Mouse (Mus musculus): Measurements from ENCODE around the gene Atp2b4. TPM values are rescaled to one million over a fixed set of nuclear protein-coding genes. Genes with fewer than 3 reads are reported as not detected.

Gene Atp2b4
- total and polyA plus RNA-seq, 3 experiments, result 6.6 to 22.3 (median 21.3) TPM

DNA sequence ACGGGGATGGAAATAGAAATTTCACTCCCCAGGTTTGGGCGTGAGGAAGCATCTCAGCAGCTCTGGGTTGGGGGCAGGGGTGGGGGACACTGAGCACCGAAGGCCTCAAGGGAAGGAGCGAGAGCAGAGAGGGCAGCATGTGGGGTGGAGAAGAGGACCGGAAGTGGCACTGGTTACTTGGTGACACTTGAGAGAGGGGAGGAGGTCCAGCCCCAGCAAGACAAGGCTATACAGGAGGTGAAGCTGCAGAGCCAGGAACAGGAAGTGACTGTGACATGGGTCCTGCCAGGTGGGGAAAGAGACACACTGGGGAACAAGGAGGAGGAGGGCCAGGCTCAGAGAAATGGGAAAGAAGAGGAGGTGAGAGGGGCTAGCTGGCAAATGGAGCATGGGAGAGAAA is 20.3 kb upstream of the Atp2b4 start:
- H3K27me3 ChIP-seq (ENCODE audit: control insufficient read depth, insufficient read depth, low read length), result no peaks in the 10 kb centered on the region
- no peak for DNase-seq
- no peak overlapping the region for H3K27ac ChIP-seq
- 45% methylated on average over 5 of the region's 5 CpGs for WGBS
- H3K4me1 ChIP-seq (ENCODE audit: control insufficient read depth, insufficient read depth, low read length), result no peaks in the 10 kb centered on the region
- H3K9ac ChIP-seq (ENCODE audit: low read depth, low read length), result no peak overlapping the region
- no peak for TF ChIP-seq POLR2A (IDR thresholded peaks at IDR 0.05; ENCODE audit: insufficient read depth, low read depth, low read length)
- TF ChIP-seq EP300 (IDR thresholded peaks at IDR 0.05; ENCODE audit: insufficient read depth, low read depth, low read length), result no peak
- H3K36me3 ChIP-seq (ENCODE audit: control insufficient read depth, insufficient read depth, low read length), result no peaks in the 10 kb centered on the region
- H3K79me2 ChIP-seq (replicated peaks; ENCODE audit: control insufficient read depth, insufficient read depth, low read length), result no peaks in the 10 kb centered on the region
- no peak overlapping the region for H3K4me3 ChIP-seq
- intact Hi-C loops (cut with DNase I), result no loop called here

DNA sequence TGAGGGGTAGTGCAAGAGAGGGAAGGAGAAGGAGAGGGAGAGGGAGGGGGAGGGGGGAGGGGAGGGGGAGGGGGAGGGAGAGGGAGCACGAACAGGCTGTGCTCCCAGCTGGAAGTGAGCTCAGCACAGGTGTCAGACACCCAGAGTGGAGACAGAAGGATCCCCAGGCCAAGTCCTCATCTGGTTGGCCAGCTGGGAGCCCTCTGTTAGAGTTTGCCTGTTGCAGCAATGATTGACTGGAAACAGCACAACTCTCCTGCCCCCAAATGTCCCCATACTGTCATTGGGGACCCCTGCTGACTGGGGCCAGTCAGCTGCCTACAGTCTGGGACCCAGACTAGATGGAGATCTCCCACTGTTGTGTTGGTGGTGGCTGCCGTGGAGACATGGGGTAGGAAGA is 19.3 kb upstream of the Atp2b4 start:
- no peak for TF ChIP-seq CTCF (IDR thresholded peaks at IDR 0.05)
- no peak for TF ChIP-seq POLR2A (IDR thresholded peaks at IDR 0.05; ENCODE audit: insufficient read depth, low read depth, low read length)
- no peak for TF ChIP-seq EP300 (IDR thresholded peaks at IDR 0.05; ENCODE audit: insufficient read depth, low read depth, low read length)
- H3K27me3 ChIP-seq (ENCODE audit: control insufficient read depth, insufficient read depth, low read length), result no peaks in the 10 kb centered on the region
- H3K9ac ChIP-seq (ENCODE audit: low read depth, low read length), result no peak overlapping the region
- no peak overlapping the region for H3K27ac ChIP-seq
- H3K4me1 ChIP-seq (ENCODE audit: control insufficient read depth, insufficient read depth, low read length), result no peaks in the 10 kb centered on the region
- H3K4me3 ChIP-seq, result no peak overlapping the region
- H3K36me3 ChIP-seq (ENCODE audit: control insufficient read depth, insufficient read depth, low read length), result no peaks in the 10 kb centered on the region
- DNase-seq, result no peak
- H3K79me2 ChIP-seq (replicated peaks; ENCODE audit: control insufficient read depth, insufficient read depth, low read length), result no peaks in the 10 kb centered on the region
- intact Hi-C loops (cut with DNase I), result no loop called here
- WGBS, result 56% methylated on average over 2 of the region's 2 CpGs

DNA sequence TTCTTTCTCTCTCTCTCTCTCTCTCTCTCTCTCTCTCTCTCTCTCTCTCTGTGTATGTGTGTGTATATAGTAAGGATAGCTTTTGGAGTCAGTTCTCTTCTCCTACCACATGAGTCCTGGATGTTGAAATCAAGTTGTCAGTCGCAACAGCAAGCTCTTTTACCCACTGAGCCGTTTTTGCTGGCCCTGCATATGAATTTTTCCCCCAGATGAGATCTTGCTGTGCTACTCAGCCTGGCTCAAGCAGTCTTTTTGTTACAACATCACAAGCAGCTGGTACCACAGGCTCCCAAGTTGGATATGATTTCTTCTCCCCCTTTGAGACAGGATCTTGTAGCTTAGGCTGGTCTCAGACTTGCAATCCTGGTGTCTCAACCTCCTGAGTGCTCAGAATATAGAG is 17.7 kb upstream of the Atp2b4 start:
- WGBS, result 74% methylated on average over 2 of the region's 2 CpGs
- intact Hi-C loops (cut with DNase I), result no loop called here
- TF ChIP-seq POLR2A (IDR thresholded peaks at IDR 0.05; ENCODE audit: insufficient read depth, low read depth, low read length) (no peak), CTCF (IDR thresholded peaks at IDR 0.05) (no peak), EP300 (IDR thresholded peaks at IDR 0.05; ENCODE audit: insufficient read depth, low read depth, low read length) (no peak)

DNA sequence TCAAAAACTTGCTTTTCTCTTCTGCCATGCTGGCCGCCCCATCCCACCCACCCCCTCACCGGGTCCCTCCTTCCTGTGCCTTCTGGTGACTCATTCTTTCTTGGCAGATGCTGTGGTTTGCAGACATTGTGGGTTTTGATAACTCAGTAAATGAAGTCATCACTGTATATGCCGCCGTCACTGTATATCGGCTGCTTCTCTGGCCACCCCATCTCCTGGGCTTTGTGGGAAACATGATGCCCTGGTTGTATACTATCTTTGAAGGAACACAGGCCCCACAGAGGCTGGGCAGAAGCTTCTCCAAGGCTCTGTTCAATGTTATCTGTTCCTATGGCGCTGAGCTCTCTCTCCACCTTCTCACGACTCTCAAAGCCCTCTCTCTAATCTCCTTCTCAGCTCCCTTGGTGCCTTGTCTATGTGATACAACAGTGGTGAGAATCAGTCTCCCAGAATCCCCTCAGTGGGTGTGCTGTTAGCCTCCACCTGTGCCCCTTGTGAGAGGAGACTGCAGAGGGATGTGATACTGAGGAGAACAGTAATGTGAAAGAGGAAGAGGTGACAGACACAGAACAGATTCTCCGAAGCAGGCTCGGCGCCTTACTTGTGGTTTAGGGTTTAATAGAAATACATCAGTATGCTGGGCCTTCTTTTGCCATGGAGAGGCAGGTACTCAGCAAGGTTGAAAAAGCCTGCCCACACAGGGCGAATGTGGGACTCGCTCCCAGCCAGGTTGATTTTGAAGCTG is 15.1 kb upstream of the Atp2b4 start:
- DNase-seq, result no peak
- H3K4me3 ChIP-seq, result no peak overlapping the region
- H3K9ac ChIP-seq (ENCODE audit: low read depth, low read length), result no peak overlapping the region
- intact Hi-C loops (cut with DNase I), result no loop called here
- H3K27ac ChIP-seq, result no peak overlapping the region
- H3K36me3 ChIP-seq (ENCODE audit: control insufficient read depth, insufficient read depth, low read length), result no peaks in the 10 kb centered on the region
- H3K79me2 ChIP-seq (replicated peaks; ENCODE audit: control insufficient read depth, insufficient read depth, low read length), result no peaks in the 10 kb centered on the region
- H3K4me1 ChIP-seq (ENCODE audit: control insufficient read depth, insufficient read depth, low read length), result no peaks in the 10 kb centered on the region
- TF ChIP-seq EP300 (IDR thresholded peaks at IDR 0.05; ENCODE audit: insufficient read depth, low read depth, low read length), result no peak
- no peak for TF ChIP-seq CTCF (IDR thresholded peaks at IDR 0.05)
- no peak for TF ChIP-seq POLR2A (IDR thresholded peaks at IDR 0.05; ENCODE audit: insufficient read depth, low read depth, low read length)
- H3K27me3 ChIP-seq (ENCODE audit: control insufficient read depth, insufficient read depth, low read length), result no peaks in the 10 kb centered on the region
- WGBS, result 44% methylated on average over 12 of the region's 12 CpGs

More for the DNA sequence above, 17.7 kb upstream of the Atp2b4 start:
- Histone ChIP-seq H3K9ac (ENCODE audit: low read depth, low read length) (no peak overlapping the region), H3K4me1 (ENCODE audit: control insufficient read depth, insufficient read depth, low read length) (no peaks in the 10 kb centered on the region), H3K4me3 (no peak overlapping the region), H3K36me3 (ENCODE audit: control insufficient read depth, insufficient read depth, low read length) (no peaks in the 10 kb centered on the region), H3K27ac (no peak overlapping the region), H3K79me2 (replicated peaks; ENCODE audit: control insufficient read depth, insufficient read depth, low read length) (no peaks in the 10 kb centered on the region), H3K27me3 (ENCODE audit: control insufficient read depth, insufficient read depth, low read length) (no peaks in the 10 kb centered on the region)
- no peak for DNase-seq

DNA sequence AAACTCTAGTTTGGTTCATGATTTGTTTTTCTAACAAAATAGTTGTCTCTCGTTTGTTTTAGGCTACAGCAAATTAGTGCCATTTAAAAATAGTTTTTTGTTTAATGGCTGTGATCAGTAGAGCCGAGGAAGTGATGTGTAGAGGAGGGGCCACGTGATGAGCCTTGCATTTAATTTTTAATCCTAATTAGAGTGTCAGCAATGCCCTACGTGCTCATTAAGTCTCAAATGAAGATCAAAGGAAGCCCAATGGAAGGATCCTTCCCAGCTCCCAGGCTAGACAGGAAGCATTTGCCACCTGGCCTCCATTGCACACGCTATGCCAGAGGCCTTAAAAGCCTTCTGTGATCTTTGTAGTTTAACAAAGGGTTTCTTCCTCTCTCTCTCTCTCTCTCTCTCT is 8.5 kb upstream of the Atp2b4 start:
- DNase-seq, result no peak
- H3K4me1 ChIP-seq (ENCODE audit: control insufficient read depth, insufficient read depth, low read length), result no peaks in the 10 kb centered on the region
- H3K27me3 ChIP-seq (ENCODE audit: control insufficient read depth, insufficient read depth, low read length), result no peaks in the 10 kb centered on the region
- 73% methylated on average over 5 of the region's 5 CpGs for WGBS
- no peak overlapping the region for H3K27ac ChIP-seq
- no peak overlapping the region for H3K9ac ChIP-seq (ENCODE audit: low read depth, low read length)
- no peak overlapping the region for H3K4me3 ChIP-seq
- intact Hi-C loops (cut with DNase I), result no loop called here
- no peaks in the 10 kb centered on the region for H3K36me3 ChIP-seq (ENCODE audit: control insufficient read depth, insufficient read depth, low read length)
- TF ChIP-seq CTCF (IDR thresholded peaks at IDR 0.05), result no peak
- TF ChIP-seq POLR2A (IDR thresholded peaks at IDR 0.05; ENCODE audit: insufficient read depth, low read depth, low read length), result no peak
- TF ChIP-seq EP300 (IDR thresholded peaks at IDR 0.05; ENCODE audit: insufficient read depth, low read depth, low read length), result no peak
- no peaks in the 10 kb centered on the region for H3K79me2 ChIP-seq (replicated peaks; ENCODE audit: control insufficient read depth, insufficient read depth, low read length)

DNA sequence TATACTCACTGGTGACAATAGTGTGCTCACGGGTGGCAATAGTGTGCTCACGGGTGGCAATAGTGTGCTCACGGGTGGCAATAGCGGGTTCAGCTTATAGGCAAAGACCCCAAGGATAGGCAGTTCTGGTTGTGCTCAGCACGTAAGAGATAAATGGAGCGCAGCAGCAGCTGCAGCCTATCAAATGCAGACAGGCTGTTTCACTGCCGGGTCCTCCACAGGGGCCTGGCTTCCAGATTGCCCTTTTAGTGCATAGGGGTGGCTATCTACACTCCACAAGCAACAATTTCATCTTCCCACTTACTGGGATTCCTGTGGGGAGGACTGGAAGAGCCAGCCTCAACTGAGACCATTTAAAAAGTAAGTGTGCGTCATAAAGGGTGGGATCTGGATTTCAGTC is 7.2 kb upstream of the Atp2b4 start:
- no peaks in the 10 kb centered on the region for H3K4me1 ChIP-seq (ENCODE audit: control insufficient read depth, insufficient read depth, low read length)
- no peak overlapping the region for H3K4me3 ChIP-seq
- no peak for DNase-seq
- no peak for TF ChIP-seq EP300 (IDR thresholded peaks at IDR 0.05; ENCODE audit: insufficient read depth, low read depth, low read length)
- TF ChIP-seq CTCF (IDR thresholded peaks at IDR 0.05), result no peak
- TF ChIP-seq POLR2A (IDR thresholded peaks at IDR 0.05; ENCODE audit: insufficient read depth, low read depth, low read length), result no peak
- H3K27me3 ChIP-seq (ENCODE audit: control insufficient read depth, insufficient read depth, low read length), result no peaks in the 10 kb centered on the region
- H3K79me2 ChIP-seq (replicated peaks; ENCODE audit: control insufficient read depth, insufficient read depth, low read length), result no peaks in the 10 kb centered on the region
- 84% methylated on average over 8 of the region's 8 CpGs for WGBS
- no peaks in the 10 kb centered on the region for H3K36me3 ChIP-seq (ENCODE audit: control insufficient read depth, insufficient read depth, low read length)
- intact Hi-C loops (cut with DNase I), result no loop called here
- H3K27ac ChIP-seq, result no peak overlapping the region
- no peak overlapping the region for H3K9ac ChIP-seq (ENCODE audit: low read depth, low read length)
